Mouse (Mus musculus) layer of hippocampus, postnatal 10 days (tissue): ENCODE measurements around the gene Rtf1. TPM values are rescaled to one million over a fixed set of nuclear protein-coding genes. Genes with fewer than 3 reads are reported as not detected.

Experiments used
- DNase-seq, 2 experiments: peaks; one replicate each; pipeline ENCODE4 v3.0.0; 2021; ENCODE audit warnings: low spot score in 2 of 2
- total RNA-seq, 2 experiments: library from RNA; stranded (reverse); gene quantifications; 2 replicates each; pipeline ENCODE4 v1.2.3; 2021

The Rtf1 gene
- total RNA-seq, 2 experiments from 2014 or later: 58.0 to 63.0 TPM

DNA sequence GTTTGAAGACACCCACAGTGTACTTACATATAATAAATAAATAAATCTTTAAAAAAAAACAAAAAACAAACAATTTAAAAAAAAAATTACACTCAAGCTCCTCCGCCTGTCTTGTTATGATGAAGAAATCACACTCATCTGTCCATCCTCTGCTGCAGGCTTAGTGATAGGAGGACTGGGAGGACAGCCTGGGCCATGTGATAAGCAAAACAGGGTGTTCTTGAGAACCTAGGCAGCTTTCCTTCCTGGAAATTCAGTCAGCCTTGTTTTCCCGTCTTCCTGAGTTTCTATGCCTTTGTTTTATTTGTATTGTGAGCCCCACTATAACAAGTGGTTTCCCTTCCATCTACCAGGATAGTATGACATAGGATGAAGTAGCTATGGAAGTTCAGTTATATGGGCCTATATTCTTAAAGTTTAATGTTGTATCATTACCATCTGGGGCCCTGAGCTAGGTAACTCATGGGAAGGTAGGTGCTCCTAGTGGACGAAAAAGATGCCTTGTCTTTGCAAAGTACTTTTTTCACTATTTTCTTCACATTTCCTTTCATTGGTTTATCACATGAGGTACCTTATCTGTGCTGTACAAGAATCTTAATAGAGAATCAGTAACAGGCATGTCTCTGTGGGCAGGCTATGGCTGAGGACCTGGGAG is 53.0 kb downstream of the Rtf1 start:
- DNase-seq: no peak

DNA sequence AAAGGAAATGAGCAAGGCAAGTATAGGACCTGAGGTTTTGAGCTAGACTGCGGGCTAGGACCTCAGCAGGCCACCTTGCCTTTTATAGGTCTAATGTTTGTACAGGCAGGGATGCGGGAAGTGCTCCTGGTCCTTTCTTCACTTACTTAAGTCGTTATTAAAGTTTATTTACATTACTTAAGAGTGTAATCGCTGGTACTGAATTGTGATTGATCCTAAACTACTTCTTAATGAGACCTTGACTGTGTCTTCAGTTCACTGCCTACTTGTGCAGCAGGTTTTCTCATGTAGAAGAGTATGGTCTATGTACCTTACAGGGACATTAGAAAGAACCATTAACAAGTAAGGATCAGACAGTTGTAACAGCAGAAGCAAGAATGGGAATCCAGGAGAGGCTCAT is 55.9 kb downstream of the Rtf1 start:
- no peak for DNase-seq

DNA sequence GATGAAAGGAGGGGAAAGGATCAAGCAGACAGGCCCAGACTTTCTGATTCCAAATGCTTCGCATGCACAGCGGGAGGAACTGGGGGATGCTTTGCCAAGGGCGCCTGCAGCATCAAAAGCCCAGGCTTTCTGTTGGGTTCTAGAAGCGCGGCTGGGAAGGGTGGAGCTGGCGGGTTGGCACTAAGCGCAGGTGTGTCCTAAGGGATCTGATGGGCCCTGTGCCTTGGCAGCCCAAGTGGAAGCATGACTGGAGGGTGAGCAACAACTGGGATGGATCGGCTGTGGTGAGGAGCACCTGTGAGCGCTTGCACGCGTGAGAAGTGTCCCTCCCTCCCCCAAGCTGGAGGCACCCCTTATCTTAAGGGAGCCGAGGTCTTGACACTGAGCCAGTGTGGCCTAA is 62.3 kb downstream of the Rtf1 start:
- no peak for DNase-seq

DNA sequence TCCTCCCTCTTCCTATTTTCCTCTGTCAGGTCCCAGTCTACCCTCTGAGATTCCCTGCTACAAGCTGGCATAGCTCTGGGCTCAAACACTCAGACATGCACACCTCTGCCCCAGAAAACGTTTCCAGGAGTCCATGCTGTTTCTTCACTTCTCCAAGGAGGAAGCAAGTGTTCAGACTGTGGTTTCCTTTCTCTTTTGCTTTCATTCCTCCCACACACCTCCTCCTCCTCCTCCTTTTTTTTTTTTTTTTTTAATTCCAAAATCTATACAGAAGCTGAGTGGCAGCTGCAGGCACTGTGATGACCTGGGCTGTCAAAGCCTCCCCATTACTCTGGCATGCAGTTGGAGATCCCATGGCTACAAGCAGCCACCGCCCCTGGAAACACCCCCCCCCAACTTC is 65.7 kb downstream of the Rtf1 start:
- DNase-seq: no peak

DNA sequence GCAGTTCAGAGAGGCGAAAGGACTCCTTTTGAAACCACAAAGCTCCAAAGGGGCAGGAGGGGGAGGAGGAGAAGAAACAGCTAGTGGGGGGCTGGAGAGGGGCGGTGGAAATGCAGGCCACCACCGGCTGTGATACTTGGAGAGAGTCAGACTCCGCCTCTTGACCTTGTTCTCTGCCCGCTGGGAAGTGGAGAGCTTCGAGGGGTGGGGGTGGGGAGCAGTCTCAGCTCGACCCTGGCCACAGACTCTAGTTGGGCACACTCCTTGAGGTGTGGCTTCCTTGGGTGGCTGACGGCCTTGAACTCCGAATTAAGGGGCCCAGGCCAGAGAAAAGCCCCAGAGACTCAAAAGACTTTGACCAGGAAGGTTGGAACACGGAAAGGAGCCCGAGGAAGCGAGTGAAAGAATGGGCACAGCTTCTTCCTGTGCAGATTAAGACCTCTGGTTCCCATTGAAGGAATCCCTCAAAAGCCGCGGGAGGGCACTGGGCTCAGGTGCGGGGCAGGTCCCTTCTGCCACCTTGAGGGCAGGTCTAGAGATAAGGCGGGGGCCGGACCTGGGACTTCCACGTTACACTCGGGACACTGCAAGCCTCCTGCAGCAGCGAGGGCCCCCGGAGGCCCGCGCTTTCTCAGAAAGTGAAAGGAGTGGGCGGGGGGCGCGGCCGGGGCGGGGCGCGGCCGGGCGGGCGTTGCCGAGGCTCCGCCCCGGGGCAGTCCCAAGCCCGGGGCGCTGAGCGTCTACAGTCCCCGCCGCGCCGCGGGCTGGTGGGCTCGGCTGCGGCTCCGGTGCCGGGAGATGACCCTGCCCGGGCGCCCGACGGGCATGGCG is 66.9 kb downstream of the Rtf1 start, which contains the start of gene Itpka:
Gene Itpka (plus strand): TSS at position 757 of the 831 bp plus-strand sequence.
- peak; percentile 40 to 70 for DNase-seq

DNA sequence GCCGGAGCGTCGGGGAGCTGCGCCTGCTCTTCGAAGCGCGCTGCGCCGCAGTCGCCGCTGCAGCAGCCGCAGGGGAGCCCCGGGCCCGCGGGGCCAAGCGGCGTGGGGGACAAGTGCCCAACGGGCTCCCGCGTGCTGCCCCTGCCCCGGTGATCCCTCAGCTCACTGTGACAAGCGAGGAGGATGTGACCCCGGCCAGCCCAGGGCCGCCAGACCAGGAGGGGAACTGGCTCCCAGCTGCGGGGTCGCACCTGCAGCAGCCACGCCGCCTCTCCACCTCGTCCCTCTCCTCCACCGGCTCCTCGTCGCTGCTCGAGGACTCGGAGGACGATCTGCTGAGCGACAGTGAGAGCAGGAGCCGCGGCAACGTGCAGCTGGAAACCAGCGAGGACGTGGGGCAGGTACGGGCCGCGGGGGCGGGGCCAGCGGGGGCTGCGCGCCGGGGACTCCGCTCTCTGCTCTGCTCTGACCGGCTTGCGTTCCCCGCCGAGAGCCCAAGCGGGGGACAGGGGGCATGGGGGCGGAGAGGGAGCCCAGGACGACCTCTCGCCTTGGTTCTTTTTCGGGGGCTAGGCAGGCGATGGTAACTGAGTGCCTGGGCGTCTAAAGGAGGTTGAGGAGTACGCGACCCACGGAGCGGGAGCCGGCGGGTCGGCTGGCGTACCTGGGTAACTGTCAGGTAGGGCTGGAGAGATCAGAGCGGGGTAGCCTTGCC is 67.8 kb downstream of the Rtf1 start:
- DNase-seq: peak; percentile 32 to 50

DNA sequence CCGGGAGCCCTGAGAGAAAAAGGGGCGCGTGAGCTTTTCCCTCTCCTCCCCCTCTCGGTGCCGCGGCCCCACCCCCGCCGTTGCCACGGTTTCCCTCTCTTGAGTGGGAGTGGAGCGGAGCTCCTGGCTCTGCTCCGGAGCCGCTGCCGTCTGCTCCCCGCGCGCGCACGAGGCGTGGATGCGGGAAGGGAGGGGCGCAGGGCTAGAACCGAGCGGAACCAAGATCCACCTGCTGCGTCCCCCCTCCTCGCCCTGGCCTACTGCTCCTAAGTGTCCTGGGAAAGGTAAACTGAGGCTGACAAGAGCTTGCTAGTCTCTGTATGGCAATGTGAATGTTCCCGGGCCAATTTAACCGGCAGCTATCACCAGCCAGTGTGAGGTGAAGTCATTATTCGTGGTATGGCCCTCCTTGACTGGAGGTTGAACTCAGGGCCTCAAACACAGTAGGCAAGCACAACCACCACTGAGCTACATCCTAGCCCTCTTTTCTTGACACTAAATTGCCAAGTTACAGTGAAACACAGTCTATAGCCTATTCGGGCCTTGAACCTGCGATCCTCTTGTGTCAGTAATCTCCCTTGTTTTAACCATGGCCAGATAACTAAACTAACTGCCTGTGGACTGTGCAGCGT is 68.4 kb downstream of the Rtf1 start:
- peak; percentile 67 to 74 for DNase-seq

DNA sequence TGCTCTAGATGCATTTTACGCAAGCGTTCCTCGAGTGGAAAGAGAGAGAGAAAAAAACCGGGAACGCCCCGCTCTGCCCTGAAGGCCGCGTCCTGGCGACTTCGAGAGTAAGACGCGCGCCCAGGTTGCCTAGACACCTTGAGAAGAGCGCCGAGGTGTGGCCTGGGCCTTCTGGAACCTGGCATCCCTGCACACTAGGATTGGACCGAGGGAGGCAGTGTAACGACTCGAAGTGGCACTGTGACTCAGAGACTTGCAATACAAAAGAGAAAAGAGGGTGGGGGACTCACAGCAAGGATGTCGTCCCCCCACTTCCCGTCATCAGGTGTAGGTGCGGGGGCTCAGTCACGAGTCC is 68.9 kb downstream of the Rtf1 start:
- no peak for DNase-seq

DNA sequence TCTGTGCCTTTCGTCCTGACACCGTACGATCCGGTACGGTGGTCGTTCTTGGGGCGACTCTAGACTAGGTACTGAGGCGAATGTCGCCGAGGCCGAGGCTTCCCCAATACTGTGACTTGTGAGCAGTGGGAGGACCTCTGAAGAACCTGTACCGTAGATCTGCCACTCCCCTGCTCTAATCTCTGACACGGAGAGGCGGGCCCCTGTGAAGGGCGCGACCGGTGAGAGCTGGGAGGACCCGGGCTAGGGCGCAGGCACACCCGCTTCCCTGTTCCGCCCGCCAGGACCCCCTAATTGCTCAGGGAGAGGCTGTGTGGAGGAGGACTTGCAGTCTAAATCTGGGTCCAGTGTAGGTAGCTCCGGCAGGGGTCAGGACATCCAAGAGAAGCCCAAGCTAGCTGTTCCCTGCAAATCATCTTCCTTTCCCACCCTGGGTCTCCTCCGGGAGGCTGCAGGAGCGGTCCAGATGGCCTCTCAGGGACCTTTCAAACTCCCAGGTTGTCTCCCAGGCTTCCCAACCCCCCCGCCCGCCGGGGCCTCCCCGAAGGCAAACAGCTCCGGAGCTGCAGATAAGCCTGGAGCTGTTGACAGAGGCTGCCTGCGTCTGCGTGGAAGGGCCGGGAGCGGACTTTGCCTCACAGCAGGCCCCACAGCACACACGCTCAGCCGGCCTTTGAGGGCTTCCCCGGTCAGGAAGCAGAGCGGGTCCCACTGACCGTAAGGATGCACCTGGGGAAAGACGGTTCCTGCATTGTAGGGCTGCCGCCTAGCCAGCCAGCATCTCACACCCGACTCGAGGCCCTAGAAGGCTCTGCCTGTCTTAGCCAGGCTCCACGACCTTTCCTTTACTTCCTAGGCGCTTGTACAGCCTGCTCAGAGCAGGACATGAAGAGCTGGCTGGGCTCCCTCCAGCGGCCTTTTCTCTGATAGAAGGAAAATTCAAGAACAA is 69.6 kb downstream of the Rtf1 start:
- DNase-seq: peak in 1 of 2 experiments; percentile 28

DNA sequence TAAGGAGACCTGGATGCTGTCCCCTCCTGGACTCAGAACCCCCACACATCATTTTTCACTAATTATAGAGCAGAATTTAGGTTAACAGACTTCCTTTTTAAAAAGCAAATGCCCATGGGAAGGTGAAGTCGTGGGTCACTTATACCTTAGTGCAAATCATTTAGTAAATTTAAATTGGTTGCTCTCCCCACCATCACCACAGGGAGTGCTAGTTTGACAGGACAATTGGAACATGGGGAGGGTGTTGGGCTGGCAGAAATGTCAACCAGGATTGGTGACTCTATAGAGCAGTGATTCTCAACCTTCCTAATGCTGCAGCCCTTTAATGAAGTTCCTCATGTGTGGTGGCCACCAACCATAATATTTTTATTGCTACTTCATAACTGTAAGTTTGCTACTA is 70.4 kb downstream of the Rtf1 start:
- DNase-seq: no peak

DNA sequence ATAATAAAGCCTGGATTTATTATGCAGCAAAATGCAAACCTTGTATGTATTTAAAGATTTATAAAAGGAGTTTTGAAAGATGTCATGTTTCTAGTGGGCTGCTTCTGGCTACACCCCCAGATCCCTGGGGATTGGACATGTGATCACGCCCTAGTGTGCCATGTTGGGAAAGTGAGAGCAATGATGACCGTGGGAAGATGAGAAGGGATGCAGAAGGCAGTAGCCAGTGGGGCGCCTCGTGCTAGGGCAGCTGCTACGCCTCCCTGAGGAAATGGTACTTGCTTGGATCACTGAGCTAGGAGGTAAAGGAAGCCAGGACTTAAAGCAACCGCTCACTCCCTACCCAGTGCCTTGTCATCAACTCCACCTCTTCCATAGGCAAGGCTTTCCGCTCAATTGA is 72.7 kb downstream of the Rtf1 start:
- no peak for DNase-seq

DNA sequence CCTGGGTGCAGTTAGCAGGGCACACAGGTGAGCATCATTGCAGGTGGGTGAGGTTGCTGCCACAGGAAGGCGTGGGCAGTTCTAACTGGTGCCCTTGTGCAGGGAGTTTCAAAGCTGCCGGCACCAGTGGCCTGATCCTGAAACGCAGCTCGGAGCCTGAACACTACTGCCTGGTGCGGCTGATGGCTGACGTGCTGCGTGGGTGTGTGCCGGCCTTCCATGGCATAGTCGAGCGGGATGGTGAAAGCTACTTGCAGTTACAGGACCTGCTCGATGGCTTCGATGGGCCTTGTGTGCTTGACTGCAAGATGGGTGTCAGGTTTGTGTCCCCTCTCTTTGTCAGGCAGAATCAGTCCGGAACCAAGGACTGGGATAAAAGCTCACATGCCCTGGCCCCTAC is 74.4 kb downstream of the Rtf1 start:
- DNase-seq: no peak

DNA sequence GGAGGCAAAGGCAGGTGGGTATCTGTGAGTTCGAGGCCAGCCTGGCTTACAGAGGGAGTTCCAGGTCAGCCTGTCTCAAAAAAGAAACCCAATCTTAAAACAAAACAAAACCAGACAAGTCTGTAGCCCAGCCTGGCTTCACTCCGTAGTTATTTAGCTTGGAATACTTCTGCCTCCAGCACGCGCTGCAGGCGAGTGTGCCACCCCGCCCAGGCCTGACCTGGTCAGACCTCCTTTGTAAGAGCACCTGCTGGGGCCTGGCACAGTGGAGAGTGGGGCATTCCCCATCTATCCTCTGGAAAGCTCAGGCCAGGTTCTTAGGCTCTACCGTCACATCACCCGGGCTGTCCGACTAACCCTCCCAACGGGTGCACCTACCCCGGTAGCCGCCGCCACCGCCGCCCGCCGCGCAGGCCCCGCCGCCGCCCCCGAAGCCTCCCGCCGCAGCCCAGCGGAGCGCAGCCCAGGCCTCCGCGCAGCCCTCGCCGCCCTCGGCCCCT is 82.8 kb downstream of the Rtf1 start:
- DNase-seq: no peak

DNA sequence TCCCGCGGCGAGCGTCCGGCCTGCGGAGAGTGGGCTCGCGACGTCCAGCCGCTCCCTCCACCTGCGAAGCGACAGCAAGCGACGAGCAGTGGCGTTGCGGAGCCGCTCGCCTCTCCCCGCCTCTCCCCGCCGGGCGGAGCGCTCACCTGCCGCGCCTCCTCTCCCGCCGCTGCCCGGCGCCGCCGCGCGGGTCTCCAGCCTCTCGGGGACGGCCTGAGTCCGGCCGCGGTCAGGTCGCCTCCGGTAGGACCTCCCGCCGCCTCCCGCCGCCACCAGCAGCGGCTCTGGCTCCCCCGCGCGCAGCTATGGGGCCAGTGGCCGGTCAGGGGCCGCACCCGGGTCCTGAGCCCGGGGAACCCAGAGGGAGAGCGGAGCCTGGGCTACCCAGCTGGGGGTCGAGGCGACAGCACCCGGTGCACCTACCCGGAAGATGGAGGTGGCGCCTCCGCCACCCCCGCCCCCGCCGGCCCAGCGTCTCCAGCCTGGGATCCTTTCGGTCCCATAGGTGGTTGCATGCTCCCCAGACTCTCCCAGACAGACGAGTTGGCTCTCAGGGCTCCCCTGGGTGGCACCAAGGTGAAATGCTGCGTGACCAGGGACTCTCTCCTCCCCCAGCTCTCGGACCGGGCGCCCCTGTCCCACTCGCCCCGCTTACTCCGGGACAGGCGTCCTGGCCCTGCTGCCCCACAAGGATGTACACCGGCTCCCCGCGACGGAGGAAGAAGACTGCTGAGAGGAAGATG is 83.4 kb downstream of the Rtf1 start:
- DNase-seq: peak in 1 of 2 experiments; percentile 34

DNA sequence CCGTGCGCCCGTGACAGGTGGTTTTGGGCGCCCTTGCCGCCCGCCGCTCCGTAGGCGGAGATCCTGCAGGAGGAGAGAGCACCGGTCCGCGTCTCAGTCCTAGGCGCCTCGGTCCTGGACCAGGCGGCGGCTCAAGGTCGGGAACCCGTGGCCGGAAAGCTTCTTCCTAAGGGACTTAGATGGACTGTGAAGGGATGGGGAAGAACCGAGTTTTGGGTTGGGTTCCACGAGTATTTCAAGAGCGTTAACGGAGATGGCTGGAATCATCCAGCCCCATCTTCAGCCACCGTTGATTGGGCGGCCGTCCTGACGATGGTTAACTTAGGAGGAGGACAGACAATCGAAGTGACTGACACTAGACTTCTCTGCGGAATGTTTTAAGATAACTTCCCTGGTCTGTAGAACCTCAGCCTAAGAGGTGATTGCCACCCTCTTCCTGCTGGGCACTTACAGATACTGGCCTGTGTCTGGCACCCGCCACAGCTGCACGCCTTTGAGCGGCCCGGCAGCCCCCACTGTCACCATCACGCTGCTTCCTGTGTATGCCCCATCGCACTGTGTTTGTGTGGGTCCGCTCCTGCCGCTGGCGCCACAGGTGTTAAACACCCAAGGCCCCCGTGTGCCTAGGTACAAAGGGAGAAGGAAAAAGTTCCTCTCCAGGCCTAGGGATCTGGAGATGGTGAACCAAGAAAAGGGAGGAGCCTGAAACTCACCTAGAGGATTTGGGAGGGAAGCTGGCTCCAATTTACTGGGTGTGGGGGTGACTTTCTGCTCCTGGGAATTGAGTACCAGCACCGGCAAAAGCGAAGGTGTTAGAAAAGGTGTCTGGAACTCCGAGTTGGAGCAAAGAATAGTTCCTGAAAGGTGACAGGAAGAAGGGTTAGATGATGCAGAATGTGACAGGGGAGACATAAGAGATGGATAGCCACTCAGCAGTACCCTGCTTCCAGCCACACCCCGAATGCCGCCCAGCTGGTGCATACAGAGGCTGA is 84.3 kb downstream of the Rtf1 start:
- no peak for DNase-seq

DNA sequence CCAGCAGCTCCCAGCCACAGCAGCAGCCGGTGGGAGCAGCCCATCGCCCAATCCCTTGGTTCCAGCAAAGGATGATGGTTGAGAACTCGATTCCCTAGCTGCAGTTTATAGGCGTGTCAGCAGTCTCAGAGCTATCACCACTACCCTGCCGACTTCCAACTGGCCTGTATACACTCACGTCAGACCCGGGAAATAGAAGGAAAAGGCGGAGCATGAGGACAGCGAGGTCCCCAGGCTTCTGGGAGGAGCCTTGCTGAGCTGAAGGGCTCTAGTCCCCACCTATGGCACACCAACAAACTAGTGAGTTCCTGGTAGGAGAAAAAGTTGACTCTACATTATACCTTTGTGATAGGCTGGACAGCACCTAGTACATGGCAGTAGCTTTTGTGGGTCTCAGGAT is 85.4 kb downstream of the Rtf1 start, which contains the start of gene Ltk:
Gene Ltk (minus strand): TSS at position 181 of the 400 bp plus-strand sequence.
- no peak for DNase-seq

DNA sequence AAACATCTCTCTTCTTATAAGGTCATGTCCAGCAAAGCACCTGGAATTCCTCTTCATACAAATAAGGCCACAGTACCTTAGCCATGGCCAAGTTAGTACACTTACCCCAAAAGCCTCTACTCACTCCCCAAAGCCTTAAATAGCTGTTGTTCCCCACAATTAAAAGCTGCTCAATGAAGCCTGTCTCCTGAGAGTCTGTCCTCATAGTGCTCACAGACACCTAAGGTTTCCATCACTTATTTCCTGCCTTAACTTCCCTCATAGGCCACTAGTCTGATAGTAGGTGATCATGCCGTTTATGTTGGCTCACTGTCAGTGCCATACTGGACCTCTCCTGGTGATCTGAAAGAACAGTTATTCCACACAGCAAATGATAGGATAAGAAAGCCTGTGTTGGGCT is 87.4 kb downstream of the Rtf1 start:
- no peak for DNase-seq

DNA sequence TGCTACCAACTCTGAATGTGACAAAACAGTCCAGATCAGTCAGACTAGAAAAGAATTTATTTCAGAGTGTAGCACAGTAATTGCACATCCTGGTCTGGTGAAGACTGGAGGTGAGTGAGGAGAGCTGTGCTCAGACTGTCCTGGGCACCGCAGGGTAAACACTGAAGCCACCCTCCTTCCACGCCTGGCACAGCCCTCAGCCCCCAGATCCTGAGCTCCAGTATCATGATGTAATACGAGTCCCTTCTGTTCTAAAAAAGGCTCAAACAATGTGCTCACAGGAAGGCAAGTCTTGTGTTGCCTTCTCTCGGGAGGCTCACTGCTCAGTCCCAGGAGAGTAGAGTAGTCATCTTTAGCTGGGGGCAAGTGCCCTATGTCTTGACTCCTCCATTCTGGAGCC is 89.1 kb downstream of the Rtf1 start:
- no peak for DNase-seq
